Mouse (Mus musculus): Measurements from ENCODE around the gene Amy1.

GRCm38 (mm10) chr3:113631611-113632010 lies 25.1 kb upstream of the Amy1 start:
- TF ChIP-seq CTCF (IDR thresholded peaks at IDR 0.05; ENCODE audit: low read depth, low read length): no peak
- no peak for TF ChIP-seq POLR2A (IDR thresholded peaks at IDR 0.05; ENCODE audit: insufficient read depth, low read length)
- no peak for TF ChIP-seq EP300 (IDR thresholded peaks at IDR 0.05; ENCODE audit: insufficient read depth, low read depth, low read length)

Data from ES-Bruce4 (cell line).